Mouse (Mus musculus): Measurements from ENCODE around the gene Atrn. TPM values are rescaled to one million over a fixed set of nuclear protein-coding genes. Genes with fewer than 3 reads are reported as not detected.

Gene Atrn
- total RNA-seq, 2 experiments from 2014 or later, result 26.5 to 32.7 TPM

DNA sequence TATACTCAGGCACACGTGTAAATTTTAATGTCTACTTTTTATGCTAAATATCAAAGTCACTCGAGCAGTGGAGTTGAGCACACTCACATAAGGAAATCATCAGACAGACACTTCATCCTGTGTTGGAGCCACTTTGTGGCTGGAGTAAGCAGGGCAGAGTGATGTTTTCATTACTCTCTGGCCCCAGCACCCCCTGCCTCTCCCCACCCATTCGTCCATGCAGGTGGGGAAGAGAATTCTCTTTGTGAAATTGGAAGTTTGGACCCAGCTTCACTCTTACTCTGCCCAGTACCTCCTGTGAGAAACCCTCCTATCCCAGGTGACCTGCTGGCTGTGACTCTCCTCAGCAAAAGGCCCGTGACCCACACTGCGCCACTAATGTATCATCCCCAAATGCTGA, 132.4 kb downstream of the Atrn start:
- DNase-seq, result no peak

DNA sequence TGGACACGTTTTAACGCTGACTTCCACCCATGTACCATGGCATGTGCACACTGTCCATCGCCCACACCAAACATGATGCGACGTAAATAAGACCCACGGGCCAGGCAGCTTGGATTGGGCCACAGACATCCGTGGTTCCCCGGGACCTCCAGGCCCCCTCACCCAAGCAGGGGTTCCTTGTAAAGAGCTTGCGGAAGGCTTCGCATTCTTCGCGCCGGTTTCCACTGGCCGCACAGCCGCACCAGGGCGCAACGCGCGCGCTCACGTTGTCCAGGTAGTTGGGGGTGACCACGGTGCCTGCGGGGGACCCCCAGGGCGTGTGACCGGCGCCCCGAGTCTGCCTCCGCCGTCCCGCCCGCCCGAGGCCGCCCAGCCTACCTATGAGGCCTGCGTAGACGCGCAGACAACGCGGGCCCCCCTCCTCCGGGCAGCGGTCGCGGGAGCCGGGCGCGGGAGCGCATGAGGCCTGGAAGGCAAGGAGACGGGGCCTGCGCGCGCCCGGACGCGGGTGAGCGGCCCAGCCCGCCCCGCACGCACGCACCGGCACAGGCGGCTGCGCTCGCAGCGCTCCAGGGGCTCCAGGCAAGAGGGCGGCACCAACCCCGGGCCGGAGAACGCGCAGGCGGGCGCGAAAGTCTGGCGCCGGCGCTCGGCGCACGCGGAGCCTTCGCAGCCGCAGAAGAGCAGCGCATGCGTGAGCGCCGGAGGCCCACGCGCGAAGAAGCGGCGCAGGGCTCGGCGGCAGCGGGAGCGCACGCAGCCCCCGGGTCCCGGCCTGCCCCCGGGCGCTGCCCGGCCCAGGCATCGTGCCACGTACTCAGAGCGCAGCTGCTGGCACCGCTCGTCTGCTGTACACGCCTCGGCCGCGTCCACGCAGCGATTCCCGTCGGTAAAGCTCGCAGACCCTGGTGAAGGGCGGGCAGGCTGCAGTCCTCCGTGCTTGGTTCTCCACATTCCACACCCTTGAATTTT, 134.8 kb downstream of the Atrn start:
- peak; percentile 55 for DNase-seq

DNA sequence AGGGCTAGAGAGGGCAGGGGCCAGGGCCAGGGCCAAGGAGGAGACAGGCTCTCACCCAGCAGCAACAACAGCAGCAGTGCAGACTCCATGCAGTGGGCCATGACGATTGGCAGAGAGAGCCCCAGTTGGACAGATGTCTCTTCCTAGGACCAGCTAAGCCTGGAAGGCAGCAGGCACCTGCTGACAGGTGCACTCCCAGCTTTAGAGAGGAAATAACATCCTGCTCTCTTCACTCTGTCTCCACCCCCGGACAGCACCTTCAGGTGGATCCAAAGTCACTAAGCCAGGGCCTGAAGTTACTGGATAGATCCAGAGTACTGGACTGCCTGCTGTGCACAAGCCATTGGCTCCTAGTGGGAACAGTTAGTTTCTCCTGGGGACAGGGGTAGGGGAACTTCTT, 136.7 kb downstream of the Atrn start, which contains the start of gene Gfra4:
Gfra4 (minus strand) TSS at position 101 of the 400 bp plus-strand sequence.
- no peak for DNase-seq

DNA sequence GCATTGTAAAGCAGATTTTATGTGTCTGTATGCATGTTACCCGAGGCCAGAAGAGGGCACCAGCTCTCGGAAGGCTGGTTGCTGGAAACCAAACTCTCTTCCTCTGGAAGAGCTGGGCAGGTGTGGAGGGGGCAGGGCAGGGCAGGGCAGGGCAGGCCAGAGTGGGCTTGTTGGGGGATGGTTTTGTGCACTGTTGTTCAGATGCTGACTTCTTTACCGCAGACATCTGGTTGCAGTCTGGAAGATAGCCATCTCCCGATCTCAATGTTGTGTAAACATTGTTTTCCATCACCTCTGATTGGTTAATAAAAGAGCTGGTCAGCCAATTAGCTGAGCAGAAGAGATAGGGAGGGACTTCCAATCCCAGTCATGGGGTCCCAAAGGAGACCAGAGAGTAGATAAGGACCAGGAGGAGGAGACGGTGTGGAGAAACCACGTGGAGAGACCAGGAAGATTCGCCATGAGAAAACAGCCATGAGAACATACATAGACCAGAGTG, 138.1 kb downstream of the Atrn start:
- no peak for DNase-seq

DNA sequence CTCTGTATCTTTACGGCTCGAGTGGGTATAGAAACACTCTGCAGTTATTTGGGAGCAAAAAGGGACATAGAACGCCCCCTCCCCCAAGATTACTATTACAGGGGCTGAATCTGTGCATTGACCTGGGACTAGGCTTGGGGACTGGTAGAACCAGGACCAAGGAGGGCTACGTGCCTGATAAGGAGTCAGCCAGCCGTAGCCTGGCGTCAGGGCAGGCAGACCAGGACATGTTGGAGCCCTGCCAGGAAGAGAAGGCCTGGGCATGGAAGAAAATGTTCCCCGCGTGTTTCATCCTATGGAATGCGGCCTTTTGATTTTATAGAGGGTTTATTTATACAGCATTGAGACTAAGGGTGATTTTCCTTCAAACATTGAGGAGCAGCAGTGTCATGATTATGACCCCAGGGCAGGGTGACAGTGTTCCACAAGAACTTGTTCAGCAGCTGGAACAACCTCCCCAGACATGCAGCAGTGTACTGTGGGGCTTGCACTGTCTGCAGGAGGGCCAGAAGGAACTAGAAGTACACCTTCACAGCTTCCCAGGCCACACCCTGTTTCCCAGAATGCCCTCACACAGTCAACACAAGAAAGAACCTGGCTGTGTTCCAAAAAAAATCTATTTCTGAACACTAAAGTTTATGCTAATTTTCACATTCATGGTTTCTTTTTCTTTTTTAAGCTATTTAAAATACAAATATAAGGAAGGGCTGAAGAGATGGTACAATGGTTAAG, 138.9 kb downstream of the Atrn start:
- DNase-seq, result no peak

DNA sequence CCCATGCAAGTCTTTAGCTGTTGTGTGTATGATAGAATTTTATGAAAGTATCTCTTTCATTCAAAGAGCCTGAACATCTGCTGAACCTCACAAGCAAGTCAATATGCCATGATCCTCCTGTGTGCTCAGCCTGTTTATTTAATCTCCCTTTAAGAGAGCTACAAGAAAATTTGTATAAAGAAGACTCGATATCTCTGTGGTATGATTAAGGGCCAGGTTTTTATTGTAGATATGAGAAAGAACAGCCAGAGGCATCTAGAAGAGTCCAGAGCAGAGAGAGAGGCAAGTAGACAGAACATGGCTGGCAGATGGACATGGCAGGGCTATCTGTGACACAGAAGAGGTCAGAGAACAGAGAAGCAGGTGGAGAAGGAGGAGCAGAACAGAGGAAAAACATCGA, 139.7 kb downstream of the Atrn start:
- no peak for DNase-seq

DNA sequence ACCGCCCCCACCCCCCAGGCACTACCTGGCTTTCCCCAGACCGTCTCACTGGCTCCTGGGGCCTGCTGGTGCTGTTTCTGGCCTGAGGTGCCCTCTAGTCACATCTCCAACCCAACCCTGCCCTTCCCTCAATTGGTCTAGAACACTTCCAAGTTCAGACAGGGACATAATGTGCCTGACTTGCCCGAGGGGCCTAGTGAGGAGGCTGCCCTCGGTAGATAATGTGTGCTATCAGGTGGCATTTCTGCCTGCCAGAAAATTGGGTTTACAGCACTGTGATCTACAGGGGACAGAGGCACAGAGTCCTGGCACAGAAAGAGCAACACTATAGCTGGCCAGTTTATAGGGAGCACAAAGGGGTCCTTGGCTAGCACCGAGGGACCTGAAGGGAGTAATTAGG, 145.7 kb downstream of the Atrn start:
- no peak for DNase-seq

DNA sequence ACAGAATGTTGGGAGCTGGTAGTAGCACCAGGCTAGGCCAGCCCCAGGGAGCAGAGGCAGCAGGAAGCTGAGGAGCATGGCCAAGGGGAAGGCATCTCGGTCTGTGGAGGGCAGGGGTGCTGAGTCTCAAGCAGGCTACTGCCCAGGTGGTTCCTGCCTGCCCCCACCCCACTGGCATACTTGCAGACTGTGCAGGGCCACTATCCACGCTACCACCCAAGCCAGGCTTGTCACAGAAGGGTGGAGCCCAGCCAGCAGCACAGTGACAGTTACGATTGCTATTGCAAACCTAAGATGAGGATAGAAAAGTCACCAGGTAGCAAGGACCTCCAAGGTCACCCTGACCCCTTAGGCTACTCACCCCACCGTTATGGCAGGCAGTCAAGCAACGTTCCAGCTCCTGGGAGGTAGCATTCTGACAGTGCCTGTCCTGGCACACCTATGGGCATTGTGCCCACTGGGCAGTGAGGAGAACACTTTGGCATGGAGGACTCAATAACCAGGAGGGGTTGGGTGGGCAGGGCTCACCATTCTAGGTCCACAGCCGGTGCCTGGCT, 146.6 kb downstream of the Atrn start:
- no peak for DNase-seq

DNA sequence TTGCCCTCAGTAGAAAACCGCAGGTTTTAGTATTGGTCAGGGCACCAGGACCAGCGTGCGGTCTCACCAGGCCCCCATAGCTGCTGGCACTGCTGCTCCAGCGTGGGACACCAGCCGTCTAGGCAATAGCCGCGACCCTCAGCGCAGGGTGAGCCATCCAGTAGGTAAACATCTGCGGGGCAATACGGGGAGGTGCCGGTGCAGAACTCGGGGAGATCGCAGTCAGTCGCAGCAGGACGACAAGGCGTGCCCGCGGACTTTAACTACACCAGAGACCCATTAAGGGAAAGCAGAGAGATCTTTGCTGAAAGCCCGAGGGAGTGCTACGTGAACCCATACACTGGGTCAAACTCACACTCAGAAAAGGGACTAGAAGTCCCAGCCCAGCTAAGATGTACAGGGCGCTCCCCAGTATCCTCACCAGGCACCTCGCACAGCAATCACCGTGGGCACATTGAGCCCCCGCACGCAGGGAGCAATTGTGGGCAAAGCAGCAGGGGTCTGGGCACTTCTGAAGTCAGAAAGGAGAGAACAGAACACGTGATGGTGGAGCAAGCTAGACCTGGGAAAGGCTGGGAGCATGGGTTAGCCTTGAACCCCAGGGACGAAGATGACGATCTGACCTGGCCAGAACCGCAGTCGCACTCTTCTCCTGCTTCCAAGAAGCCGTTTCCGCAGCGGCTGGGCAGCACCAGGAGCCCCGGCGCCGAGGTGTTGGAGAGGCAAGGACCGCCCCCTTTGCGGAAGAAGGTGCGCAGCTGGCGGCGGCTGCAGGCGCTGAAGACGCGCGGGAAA, 147.8 kb downstream of the Atrn start:
- DNase-seq, result no peak

DNA sequence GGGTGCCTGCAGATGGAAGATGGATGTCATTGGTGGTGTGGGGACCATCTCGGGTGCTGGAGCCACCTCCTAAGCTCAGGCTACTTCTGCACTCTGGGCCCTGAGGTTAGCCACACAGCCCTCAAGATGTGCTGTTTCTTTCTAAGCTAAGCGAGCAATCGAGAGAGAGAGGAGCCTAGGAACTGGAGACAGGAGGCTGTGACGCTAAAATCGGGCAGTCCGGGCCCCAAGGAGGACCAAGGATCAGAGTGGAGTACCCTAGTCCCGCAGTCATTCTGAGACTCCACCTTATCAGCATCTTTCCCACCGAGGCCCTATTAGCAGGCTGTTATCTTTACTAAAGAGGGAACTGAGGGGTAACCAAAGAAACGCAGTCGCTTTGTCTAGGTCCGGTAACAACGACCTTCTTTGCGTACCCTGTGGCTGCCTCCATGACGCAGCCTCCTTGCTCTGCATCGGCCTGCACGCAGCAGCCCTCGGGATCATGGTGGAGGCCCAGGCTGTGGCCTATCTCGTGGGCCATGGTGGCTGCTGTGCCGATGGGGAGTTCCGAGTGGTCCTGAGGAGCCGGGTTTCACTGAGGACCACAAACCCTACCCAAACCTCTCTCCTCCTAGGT, 148.5 kb downstream of the Atrn start:
- DNase-seq, result no peak

DNA sequence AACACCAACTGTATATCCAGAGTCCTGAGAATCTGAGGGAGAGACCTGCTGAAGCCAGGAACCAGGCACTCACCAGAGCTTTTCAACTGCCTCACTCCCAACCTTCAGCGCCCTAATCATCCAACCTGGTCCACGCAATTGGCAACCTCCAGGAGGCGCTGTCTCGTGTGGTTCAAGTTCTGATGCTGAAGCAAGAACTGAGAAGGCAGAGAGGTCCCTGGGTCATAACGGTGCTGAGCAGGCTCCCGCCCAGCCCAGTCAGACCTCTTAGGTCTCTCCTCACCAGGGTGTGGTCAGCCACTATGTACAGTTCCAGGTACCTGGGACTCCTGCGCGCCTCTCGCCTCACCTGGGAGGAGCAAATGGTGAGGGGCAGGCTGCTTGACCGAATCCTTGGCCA, 149.3 kb downstream of the Atrn start:
- peak; percentile 73 for DNase-seq

DNA sequence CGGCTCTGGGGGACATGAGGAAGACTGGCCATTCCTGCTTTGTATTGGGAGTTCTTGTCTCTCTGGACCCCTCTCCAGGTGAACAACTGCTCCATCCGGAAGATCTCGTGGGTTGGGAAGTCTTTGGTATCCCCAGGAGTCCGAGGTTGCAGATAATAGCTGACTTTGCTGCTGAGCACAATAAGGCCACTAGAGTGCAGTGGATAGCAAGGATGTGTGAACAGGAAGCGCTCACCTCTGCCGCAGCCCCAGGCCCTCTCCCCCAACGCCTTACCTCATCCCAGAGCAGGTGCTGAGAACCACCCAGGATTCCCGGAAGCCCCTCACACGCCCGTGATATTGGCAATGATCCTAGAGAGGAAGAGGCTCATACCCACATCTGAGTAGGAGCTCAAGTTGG, 149.9 kb downstream of the Atrn start:
- DNase-seq, result no peak

DNA sequence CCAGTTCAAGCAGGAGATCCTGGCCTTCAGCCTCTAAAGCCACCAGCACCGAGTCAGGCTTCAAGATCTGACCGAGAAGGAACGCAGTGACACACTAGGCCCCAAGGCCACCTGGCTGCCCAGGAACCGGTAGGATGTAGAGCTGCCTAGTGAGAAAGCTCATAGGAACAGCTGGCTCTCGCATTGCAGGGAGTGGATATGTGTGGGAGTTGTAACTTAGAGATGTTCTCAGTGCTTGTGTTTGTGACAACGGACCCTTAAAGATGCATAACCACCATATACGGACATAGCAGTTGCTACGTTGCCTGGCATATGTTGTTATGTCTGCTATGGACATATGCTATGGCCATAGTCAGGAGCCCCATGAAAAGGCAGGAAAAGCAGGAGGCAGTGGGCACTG, 152.4 kb downstream of the Atrn start:
- no peak for DNase-seq

DNA sequence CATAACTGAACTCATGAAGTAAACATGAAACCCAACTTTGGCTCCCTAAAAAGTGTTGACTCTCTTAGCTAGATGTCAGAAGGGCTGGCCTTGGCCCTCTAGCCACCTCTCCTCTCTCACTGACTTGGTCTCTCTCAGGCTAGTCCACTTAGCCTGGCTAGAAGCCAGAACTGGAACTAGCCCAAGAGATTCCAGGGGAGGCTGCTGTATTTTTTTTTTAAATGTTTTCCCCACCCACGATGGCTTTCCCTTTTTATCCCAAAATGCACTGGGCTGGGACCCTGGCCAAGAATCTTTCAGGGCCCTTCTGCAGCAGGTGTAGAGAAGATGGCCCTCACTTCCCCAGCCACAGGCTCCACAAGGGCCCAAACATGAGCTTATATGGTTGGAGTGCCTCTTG, 153.1 kb downstream of the Atrn start:
- peak; percentile 78 for DNase-seq

DNA sequence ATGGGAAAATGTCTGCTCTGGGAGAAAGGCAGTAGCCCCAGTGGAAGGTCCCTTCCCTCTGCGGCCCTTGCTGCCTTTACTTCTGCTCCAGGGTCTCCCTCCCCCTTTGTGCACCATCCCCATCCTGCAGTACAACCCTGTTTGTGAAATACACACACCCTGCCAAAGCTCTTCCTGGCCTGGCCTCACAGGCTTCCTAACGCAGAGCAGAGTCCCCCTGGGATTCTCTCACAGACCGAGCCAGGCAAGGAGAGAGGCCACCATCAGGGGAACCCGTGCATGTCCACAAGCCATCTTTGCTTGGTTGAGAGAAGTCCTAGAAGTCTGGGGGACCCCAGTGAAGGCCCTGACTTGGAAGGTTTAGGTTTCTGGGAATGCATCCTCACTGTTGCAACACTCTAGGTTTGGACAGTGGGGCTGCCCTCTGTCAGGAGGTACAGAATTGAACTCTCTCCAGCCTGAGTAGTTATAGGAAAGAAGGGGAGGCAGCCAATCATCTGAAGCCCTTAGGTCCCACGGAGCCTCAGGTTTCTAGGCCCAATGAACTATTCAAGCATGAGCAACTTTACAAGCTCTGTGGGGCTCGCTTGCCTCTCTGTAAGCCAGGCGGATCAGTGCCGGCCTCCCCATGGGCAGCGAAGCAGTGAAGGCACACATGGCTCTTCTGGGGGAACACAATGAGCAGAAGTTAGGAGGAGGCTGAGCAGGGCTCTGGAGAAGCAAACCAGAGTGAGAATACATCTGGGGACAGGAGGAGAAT, 153.7 kb downstream of the Atrn start:
- DNase-seq, result peak; percentile 62

DNA sequence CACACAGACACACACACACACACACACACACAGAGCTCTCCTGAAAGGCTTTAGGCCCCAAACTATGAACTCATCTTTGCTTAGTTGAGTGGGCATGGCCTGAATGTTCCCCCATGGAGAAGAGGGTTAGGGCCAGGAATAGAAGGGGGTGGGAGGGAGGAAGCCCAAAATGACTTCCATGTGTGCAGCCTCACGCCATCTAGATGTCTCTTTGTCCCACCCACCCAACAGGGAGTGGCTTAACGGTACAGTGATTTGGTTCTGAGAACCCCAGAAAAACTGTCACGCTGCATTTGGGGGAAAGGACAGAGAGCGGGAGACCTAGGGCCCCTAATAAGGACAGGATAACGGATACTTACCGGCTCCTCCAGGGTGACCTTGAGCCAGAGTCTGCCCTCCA, 154.5 kb downstream of the Atrn start:
- no peak for DNase-seq

DNA sequence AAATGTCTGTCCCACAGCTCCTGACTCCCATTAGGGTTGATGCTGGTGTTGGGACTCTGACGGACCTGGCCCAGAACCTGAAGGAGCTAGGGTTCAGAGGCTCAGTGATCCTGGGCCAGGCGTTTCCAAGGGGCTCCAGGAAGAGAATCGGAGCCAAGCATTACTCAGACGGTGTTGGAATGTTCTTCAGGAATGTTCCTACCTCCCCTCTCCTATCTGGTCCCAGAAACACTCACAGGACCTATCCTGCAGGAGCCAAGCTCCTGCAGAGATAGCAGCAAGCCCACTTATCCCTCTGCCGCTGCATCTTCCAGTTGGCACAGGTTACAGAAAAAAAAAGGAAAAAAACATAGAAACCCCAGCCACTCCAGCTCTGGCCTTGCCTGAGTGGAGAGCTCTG, 155.3 kb downstream of the Atrn start:
- no peak for DNase-seq

DNA sequence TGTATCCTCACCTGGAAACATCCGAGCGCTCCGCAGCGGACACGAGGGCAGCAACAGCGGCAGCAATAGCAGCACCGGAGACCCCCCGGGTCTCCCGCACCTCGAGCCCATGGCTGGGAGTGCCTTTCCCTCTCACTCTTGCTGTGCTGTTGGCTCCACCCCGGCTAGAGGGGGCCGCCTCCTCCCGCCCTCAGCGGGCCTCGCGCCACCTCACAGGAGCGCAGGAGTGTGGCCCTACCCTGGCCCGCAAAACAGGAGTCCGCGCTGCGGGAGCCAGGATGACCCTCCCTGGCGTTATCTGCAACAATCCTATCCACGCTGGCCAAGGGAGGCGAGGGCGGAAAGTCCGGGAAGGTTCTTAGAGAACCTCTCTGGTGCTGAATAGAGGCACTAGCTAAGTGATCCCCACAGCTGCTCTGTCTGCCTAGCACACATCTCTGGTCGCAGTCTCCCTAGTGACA, 157.1 kb downstream of the Atrn start, which contains the start of gene Adam33:
Adam33 (minus strand) TSS at position 411 of the 461 bp plus-strand sequence.
- peak; percentile 60 for DNase-seq

DNA sequence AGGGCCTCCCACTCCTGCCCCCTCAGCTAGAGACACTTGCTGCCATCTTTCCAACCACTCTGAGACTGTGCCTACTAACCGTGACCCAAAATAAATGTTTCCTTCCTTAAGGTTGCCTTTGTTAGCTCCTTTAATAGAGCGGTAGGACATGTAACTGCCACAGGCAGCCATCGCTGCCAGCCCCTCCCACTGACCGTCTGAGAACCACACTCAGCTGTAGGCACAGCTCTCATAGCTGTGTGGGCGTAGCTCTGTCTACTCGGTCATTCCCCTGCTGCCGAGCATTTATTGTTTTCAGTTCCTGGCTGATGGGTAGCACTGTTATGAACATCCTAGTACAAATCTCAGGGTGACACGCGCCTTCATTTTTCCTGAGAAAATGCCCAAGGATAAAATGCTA, 160.0 kb downstream of the Atrn start:
- no peak for DNase-seq

DNA sequence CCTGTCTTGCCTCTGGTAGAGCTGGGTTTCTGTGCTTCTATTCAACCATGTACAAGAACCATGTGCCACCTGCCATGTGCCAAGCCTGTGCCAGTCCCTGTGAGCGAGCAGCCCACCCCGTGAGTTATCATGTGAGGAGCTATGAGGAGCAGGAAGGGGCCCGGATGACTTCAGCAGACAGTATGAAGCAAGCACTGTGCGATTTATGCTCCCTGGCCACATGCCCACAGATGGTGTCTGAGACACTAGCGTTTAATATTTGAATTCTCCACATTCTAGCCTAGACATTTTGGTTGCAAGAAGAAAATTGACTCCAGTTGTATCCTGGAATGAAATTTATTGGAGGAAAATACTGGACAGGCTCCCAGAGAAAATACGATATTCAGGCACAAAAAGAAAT, 161.2 kb downstream of the Atrn start:
- peak; percentile 49 for DNase-seq

DNA sequence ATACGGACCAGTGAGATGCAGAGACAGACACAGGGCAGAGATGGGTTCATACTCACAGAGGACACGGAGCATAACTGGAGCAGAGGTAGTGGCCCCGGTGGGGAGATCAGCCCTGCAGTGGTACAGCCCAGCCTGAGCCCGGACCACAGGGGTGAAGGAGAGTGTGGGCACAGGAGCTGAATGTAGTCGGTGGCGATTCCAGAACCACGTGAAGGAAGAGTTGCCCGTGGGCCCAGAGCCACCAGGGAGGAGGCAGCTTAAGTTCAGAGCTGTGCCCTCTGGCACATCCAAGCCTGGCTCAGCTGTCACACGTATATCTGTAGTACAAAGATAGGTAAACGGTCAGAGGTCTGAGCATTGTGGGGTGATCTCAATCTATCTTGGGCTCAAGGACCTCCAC, 166.2 kb downstream of the Atrn start:
- DNase-seq, result no peak
